Mouse (Mus musculus): ENCODE measurements around the gene Cdk2ap2.
"Not testable (repeated sequence)": the region's sequence is repeated elsewhere in the genome, so short reads cannot be mapped to it uniquely, and the experiment has no call there.

Gene Cdk2ap2

DNA sequence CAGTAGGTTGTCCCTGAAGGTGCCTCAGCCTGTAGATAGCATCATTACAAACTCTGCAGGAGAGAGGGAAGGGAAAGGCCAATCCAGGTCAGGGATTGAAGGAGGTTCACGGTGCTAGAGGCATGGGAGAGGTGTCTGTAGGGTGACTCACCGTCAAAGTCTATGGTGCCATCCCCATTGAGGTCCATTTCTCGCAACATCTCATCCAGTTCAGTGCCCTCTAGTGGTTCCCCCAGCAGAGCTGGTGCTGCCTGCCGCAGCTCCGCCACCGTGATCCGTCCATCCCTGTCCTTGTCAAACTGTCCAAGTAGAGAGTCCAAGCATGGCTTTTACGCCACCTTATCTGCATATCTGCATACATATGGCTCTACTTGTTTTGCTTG is 39.0 kb downstream of the Cdk2ap2 start:
- not testable (repeated sequence) for DNase-seq (ENCODE audit: low read depth, low spot score)

- DNase-seq (ENCODE audit: low read depth, low spot score): no peak
Observed at GRCm38 (mm10) chr19:4136463-4136862, 39.5 kb downstream of the Cdk2ap2 start.

- no peak for DNase-seq (ENCODE audit: low read depth, low spot score)
Observed at GRCm38 (mm10) chr19:4137913-4138312, 40.9 kb downstream of the Cdk2ap2 start.

DNA sequence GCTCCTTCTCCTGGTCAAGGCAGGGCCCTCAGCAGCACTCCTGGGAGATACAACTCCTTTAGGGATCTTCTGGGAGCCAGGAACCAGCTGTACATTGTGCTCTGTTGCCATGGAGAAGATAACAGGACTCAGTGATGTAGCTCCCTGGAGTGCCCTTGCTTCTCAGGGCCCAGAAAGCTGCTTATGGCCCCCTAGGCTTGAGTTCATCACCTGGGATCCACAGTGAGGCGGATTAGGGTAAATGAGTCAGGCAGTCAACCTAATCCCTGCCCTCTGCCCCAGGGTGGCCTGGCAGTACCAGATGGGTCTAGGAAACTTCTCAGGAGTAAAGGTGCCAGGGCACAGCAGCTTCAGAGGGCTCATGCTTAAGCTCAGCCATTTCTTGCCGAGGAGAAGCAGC is 42.5 kb downstream of the Cdk2ap2 start, which contains the start of gene Gpr152:
TSS of gene Gpr152 (plus strand) at position 342 of the 400 bp plus-strand sequence.
- peak; percentile 58 for DNase-seq (ENCODE audit: low read depth, low spot score)

GRCm38 (mm10) chr19:4140147-4140546 is 43.2 kb downstream of the Cdk2ap2 start:
- no peak for DNase-seq (ENCODE audit: low read depth, low spot score)

GRCm38 (mm10) chr19:4142416-4143173 is 45.6 kb downstream of the Cdk2ap2 start:
- DNase-seq (ENCODE audit: low read depth, low spot score): no peak

DNA sequence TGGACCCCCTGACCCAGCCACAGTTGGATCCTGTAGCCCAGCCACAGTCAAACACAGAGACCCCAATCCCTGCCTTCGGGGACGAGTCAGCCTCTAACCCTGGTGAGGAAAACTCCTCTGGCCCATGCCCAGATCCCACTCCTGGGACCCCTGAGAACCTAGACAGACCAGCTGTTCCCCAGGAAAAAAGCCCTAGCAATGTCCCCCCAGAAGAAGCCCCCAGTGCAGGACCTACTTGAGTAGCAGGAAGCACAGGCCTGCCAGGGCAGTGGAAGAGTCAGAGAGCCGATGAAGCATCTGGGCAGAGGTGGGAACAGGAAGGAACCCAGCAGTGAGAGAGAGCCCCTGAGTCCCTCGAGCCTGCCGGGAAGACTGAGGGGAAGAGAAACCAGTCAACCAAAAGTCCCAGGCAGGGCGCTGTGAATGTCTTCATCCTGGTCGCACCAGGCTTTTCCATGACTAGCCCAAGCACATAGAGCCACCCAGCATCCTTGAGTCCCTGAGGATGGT is 46.8 kb downstream of the Cdk2ap2 start, which contains the start of gene Cabp4:
TSS of gene Cabp4 (minus strand) at position 275 of the 510 bp plus-strand sequence.
- DNase-seq (ENCODE audit: low read depth, low spot score): no peak

DNA sequence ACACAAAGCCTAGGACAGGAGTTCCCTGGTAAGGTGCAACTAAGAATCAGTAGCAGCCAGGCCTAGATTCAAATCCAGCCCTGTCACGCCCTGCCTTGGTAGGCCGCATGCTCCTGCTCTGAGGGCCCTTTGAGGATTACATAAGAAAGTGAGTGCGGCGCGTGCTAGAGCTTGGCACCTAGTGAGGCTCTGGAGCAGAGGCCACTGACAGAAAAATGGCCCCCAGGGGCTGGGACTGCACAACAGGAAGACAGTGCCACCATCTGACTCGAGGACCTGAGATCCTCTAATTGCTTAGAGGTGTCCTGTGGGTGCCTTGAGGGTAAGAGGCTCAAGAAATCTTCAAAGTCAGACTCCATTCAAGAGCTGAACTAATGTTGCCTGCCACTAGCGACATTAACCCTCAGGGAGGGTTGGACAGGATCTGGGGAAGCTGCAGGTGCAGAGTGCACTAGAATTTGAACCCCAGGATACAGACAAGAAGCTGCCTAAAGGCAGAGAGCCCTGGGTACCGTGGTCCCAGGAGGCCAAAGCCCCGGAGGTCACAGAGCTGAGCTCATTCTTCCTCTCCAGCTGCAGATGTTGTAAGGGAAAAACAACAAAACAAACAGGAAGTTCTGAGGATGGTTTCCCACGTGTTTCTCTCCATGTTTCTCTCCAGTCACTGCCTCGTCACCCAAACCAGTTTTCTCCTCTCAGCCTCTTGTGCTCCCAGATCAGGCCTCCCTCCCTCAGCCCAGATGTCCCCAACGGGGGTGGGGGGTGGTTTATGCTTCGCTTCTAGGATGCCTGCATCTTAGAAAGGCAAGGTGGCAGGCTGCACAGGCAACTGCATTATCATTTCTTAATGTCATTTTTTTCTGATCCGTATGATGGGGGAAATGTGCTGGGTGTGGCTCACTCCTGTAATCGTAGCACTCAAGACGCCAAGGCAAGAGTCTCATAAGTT is 47.8 kb downstream of the Cdk2ap2 start:
- DNase-seq (ENCODE audit: low read depth, low spot score): no peak

DNA sequence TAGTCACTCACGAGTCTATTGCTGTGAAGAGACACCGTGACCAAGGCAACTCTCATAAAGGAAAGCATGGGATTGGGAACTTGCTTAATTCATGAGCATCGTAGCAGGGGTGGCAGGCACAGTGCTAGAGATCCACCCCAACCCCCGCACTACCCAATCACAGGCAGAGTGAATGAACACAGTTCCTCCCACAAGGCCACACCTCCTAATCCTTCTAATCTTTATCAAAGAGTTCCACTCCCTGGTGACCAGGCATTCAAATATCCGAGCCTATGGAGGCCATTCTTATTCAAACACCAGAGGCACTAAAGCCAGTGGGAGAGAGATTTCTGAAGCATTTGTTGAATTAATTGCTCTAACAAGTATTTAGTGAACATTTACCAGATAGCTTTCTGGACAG is 49.0 kb downstream of the Cdk2ap2 start:
- no peak for DNase-seq (ENCODE audit: low read depth, low spot score)

- no peak for DNase-seq (ENCODE audit: low read depth, low spot score)
Observed at GRCm38 (mm10) chr19:4146366-4147021, 49.5 kb downstream of the Cdk2ap2 start.

DNA sequence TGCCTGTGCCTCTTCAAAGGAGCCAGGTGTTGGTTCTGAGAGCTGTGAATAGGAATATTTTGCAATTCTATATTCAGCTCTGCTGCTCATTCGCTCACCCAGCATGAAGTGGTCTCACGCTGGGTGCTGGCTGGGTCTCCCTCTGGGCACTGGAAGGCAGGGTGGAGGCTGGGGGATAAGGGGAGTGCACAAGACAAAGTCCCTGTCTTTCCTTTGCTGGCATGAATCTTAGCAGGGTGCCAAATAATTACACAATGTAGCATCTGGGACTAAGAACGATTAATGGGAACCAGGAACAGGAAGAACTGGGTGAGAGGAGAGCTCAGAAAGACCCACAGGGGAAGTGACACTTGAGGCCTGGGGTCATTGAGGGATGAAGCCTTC is 50.0 kb downstream of the Cdk2ap2 start:
- DNase-seq (ENCODE audit: low read depth, low spot score): no peak

GRCm38 (mm10) chr19:4147782-4148490 is 51.0 kb downstream of the Cdk2ap2 start:
- DNase-seq (ENCODE audit: low read depth, low spot score): no peak

DNA sequence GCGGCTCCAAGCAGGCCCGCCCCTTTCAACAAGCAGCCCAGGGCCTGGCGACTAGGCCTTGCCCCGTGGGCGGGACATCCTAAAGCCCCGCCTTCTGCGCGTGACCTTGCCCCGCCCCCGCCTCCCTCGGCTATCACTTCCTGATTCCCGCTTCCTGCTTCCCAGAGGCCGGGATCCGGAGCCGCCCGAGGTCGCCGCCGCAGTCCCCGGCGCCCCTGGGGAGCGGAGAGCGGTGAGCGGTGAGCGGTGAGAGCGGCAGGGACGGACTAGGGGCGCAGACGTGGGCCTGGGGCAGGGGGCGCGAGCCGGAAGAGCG is 51.5 kb downstream of the Cdk2ap2 start, which contains the start of gene Coro1b:
TSS of gene Coro1b (plus strand) at position 129 of the 316 bp plus-strand sequence.
- DNase-seq (ENCODE audit: low read depth, low spot score): peak; percentile 86
